Mouse (Mus musculus) megakaryocyte, embryonic 14.5 days (primary cell): ENCODE data around the gene Chst3. TPM values are rescaled to one million over a fixed set of nuclear protein-coding genes. Genes with fewer than 3 reads are reported as not detected.
"Not testable (repeated sequence)": the region's sequence is repeated elsewhere in the genome, so short reads cannot be mapped to it uniquely, and the experiment has no call there.

Source experiments
- H3K27me3 ChIP-seq: replicated peaks from 2 replicates; pipeline ENCODE3; 2012; ENCODE audit warnings: inconsistent platforms
- H3K36me3 ChIP-seq: replicated peaks from 2 replicates; pipeline ENCODE3; 2012; ENCODE audit warnings: low read length, inconsistent platforms, mixed read lengths
- H3K4me1 ChIP-seq: 2 replicates; pipeline ENCODE4 v1.6.1; 2012; ENCODE audit warnings: inconsistent platforms
- H3K4me3 ChIP-seq: replicated peaks from 2 replicates; pipeline ENCODE3; 2012; ENCODE audit warnings: moderate library complexity, mild to moderate bottlenecking, inconsistent platforms
- H3K9me3 ChIP-seq: 2 replicates; pipeline ENCODE4 v1.6.1; 2012; ENCODE audit warnings: inconsistent platforms
- FLI1 ChIP-seq: IDR thresholded peaks from 2 replicates; pipeline ENCODE4 v1.6.1; 2012; ENCODE audit warnings: low read length, inconsistent platforms, mixed read lengths
- GATA1 ChIP-seq: IDR thresholded peaks from 3 replicates; pipeline ENCODE4 v1.6.1; 2012; ENCODE audit warnings: mixed read lengths, low read length, inconsistent platforms, borderline replicate concordance
- polyA plus RNA-seq: library from polyadenylated mRNA; stranded (reverse); fragments of >175 nt; gene quantifications from 2 replicates; pipeline ENCODE4 v1.2.3, GENCODE M21; 2012; ENCODE audit warnings: low replicate concordance; ENCODE audit not compliant: insufficient read depth

Gene Chst3
- polyA plus RNA-seq, 1 experiment: not detected

- TF ChIP-seq FLI1: no peak
Observed at GRCm38 (mm10) chr10:60237475-60238154, 18.6 kb upstream of the Chst3 start.

GRCm38 (mm10) chr10:60235876-60236275 is 16.8 kb upstream of the Chst3 start:
- not testable (repeated sequence) for H3K36me3 ChIP-seq, H3K4me1 ChIP-seq, H3K4me3 ChIP-seq
- Histone ChIP-seq H3K9me3 (peaks cover 28% of the 10 kb centered on the region), H3K27me3 (peaks cover 28% of the 10 kb centered on the region)

More at GRCm38 (mm10) chr10:60237475-60238154, 18.6 kb upstream of the Chst3 start:
- Histone ChIP-seq H3K4me1 (no peaks in the 10 kb centered on the region), H3K27me3 (peaks cover 18% of the 10 kb centered on the region), H3K36me3 (no peaks in the 10 kb centered on the region), H3K4me3 (no peak overlapping the region), H3K9me3 (peaks cover 36% of the 10 kb centered on the region)

GRCm38 (mm10) chr10:60234006-60234405 is 14.9 kb upstream of the Chst3 start:
- Histone ChIP-seq H3K27me3 (peaks cover 43% of the 10 kb centered on the region), H3K9me3 (peaks cover 20% of the 10 kb centered on the region), H3K36me3 (no peaks in the 10 kb centered on the region), H3K4me1 (no peaks in the 10 kb centered on the region), H3K4me3 (no peak overlapping the region)
- no peak for TF ChIP-seq GATA1
- TF ChIP-seq FLI1: no peak

- Histone ChIP-seq H3K9me3 (peaks cover 6% of the 10 kb centered on the region), H3K36me3 (no peaks in the 10 kb centered on the region), H3K4me1 (no peaks in the 10 kb centered on the region), H3K27me3 (peaks cover 61% of the 10 kb centered on the region), H3K4me3 (no peak overlapping the region)
- TF ChIP-seq FLI1 (no peak), GATA1 (no peak)
Observed at GRCm38 (mm10) chr10:60230321-60231088, 11.4 kb upstream of the Chst3 start.

- H3K27me3 ChIP-seq: peaks cover 66% of the 10 kb centered on the region
- H3K4me1 ChIP-seq: no peaks in the 10 kb centered on the region
- no peak overlapping the region for H3K4me3 ChIP-seq
- H3K9me3 ChIP-seq: peaks cover 6% of the 10 kb centered on the region
- no peak for TF ChIP-seq GATA1
- no peak for TF ChIP-seq FLI1
- H3K36me3 ChIP-seq: no peaks in the 10 kb centered on the region
Observed at GRCm38 (mm10) chr10:60229113-60229512, 10.1 kb upstream of the Chst3 start.

GRCm38 (mm10) chr10:60227666-60228065 is 8.6 kb upstream of the Chst3 start:
- Histone ChIP-seq H3K4me1 (no peaks in the 10 kb centered on the region), H3K9me3 (peaks cover under 1% of the 10 kb centered on the region; the same call in 1 of the 2 replicates), H3K4me3 (no peak overlapping the region), H3K36me3 (no peaks in the 10 kb centered on the region), H3K27me3 (peaks cover 66% of the 10 kb centered on the region)
- TF ChIP-seq GATA1: no peak
- TF ChIP-seq FLI1: no peak

- TF ChIP-seq FLI1: no peak
- TF ChIP-seq GATA1: no peak
- Histone ChIP-seq H3K9me3 (no peaks in the 10 kb centered on the region), H3K27me3 (peaks cover 59% of the 10 kb centered on the region), H3K4me1 (no peaks in the 10 kb centered on the region), H3K4me3 (no peak overlapping the region), H3K36me3 (no peaks in the 10 kb centered on the region)
Observed at GRCm38 (mm10) chr10:60224601-60225000, 5.5 kb upstream of the Chst3 start.

GRCm38 (mm10) chr10:60221571-60222259 is 2.7 kb upstream of the Chst3 start:
- not testable (repeated sequence) for H3K4me3 ChIP-seq, H3K9me3 ChIP-seq, H3K36me3 ChIP-seq
- peaks cover 66% of the 10 kb centered on the region for H3K27me3 ChIP-seq
- peaks cover 11% of the 10 kb centered on the region for H3K4me1 ChIP-seq

GRCm38 (mm10) chr10:60220607-60221006 is 1.5 kb upstream of the Chst3 start:
- Histone ChIP-seq H3K36me3 (no peaks in the 10 kb centered on the region), H3K4me1 (peaks cover 11% of the 10 kb centered on the region), H3K9me3 (no peaks in the 10 kb centered on the region), H3K4me3 (no peak overlapping the region), H3K27me3 (peaks cover 73% of the 10 kb centered on the region)
- no peak for TF ChIP-seq GATA1

- no peaks in the 10 kb centered on the region for H3K9me3 ChIP-seq
- no peak for TF ChIP-seq FLI1
- no peak for TF ChIP-seq GATA1
- peaks cover 11% of the 10 kb centered on the region for H3K4me1 ChIP-seq
- no peaks in the 10 kb centered on the region for H3K36me3 ChIP-seq
- no peak overlapping the region for H3K4me3 ChIP-seq
- H3K27me3 ChIP-seq: peaks cover 78% of the 10 kb centered on the region
Observed at GRCm38 (mm10) chr10:60220042-60220523, 1.0 kb upstream of the Chst3 start.
